Mouse (Mus musculus): ENCODE measurements at regions not wholly inside any gene's neighbourhood (a gene's known extent, or its start where the extent isn't known, plus 50 kb on each side); places are given as distances from the start of the nearest gene placed in this dataset.
"Not testable (repeated sequence)": the region's sequence is repeated elsewhere in the genome, so short reads cannot be mapped to it uniquely, and the experiment has no call there.

DNA sequence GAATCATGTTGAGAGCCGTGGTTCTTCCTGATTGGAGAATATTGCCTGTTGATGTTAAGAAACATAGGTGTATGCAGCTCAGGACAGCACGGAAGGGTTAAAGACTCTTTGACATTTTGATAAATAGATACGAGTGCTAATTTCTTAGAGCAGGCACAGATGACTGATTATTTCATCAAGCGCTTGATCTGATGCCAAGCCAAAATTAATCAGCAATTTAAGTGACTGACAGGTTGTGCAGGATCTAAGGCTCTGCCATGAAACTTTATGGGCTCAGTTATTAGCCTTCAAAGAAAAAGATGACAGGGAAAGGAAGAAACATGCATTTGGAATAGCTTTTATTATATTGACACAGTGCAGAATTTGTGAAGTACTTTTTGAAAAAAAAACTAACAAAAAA is 157.2 kb upstream of the Gje1 start:
- DNase-seq (ENCODE audit: low spot score in 2 of 2) = no peak

DNA sequence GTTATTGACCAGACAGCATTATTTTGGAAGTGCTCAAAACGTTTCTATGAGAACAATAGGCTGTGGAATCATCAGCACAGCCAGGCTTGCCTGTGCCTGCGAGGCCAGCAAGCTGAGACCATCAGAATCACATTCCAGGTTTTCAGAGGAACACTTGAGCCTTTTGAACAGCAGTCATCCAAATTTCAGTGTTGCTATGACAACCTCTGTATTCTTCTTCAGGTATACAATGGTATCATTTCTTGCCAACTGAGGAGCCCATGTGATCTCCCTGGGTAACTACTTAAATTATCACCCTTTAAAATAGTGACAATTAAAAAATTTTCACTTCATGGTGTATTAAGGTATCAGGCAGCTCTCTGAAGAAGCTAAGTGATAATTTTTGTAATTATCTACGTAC is 143.2 kb upstream of the Gje1 start:
- no peak for DNase-seq (ENCODE audit: low spot score in 2 of 2)

DNA sequence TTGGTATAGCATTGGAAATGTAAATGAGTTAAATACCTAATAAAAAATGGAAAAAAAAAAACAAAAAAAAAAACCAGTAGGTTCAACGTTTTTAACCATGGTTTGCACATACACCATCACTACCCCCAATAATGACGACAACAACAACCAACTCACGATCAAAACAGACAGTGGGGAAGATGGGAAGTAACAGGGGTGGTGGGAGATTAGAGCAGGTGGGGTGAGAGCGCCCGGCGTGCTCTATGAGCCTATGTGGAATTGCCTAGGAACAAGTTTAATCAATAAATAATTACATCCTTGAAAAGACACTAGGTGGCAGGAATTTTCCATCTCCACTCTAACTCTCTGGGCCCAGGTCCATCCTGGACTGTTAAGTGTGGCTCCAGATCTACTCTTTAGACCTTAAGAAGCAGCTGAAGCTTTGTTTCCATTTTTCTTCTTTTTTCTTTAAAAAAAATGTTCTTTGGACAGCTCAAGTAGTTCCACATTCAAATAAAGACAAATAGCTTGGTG is 142.2 kb upstream of the Gje1 start:
- no peak for DNase-seq (ENCODE audit: low spot score in 2 of 2)

DNA sequence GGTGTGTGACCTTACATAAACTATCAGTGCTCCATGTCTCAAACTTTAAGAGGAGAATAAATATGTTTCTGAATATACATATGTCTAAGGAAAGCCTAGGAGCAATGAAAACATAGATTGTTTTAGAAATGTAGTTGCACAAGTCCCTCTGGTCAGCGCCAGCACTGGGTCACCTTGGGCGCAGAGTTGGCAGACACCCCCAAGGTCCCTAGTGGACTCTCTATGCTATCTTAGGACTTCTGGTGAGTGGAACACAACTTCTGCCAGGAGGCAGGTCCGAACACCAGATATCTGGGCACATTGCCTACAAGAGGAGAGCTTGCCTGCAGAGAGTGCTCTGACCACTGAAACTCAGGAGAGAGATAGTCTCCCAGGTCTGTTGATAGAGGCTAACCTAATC is 128.6 kb upstream of the Gje1 start:
- DNase-seq (ENCODE audit: low spot score in 2 of 2) = not testable (repeated sequence)

DNA sequence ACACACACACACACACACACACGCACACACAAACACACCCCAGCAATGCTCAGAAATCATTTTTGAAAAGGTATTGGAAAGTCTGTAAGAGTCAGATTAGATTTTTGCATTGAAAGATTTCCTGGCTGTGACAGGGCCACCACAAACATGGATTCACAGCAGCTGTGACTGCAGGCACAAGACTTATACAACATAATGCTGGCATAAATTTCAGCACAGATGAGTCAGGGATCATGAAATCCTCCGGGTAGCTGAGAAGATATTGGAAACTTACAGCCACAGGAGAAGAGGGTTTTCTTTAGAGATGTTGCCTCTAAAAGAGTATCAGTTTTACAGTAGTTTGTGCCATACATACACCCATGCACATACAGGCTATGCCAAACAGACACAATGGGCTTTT is 127.0 kb upstream of the Gje1 start:
- DNase-seq (ENCODE audit: low spot score in 2 of 2) = peak in 1 of 2 experiments; percentile 5

Measured in right cerebral cortex, adult 2 months (tissue).